Mouse (Mus musculus): ENCODE measurements around the gene Dnase2a.

- no peak for TF ChIP-seq CTCF (IDR thresholded peaks at IDR 0.05)
- TF ChIP-seq EP300 (IDR thresholded peaks at IDR 0.05), result no peak
These were observed 26.5 kb downstream of the Dnase2a start for GRCm38 (mm10) chr8:84934860-84935259.

All from lung, postnatal 0 days (tissue).